Mouse (Mus musculus) kidney, adult 2 months (tissue): ENCODE results near the gene Tceal7.

Experiments used
- CTCF ChIP-seq: fragments of 200-500 bp; conservative IDR thresholded peaks from 2 replicates; pipeline ENCODE4 v1.5.1; 2011; ENCODE audit warnings: low read depth, mild to moderate bottlenecking, control low read depth, low read length, moderate library complexity, mixed read lengths; ENCODE audit not compliant: insufficient read depth, insufficient read length
- POLR2A ChIP-seq: fragments of 200-500 bp; IDR thresholded peaks from one replicate; pipeline ENCODE4 v1.6.1; 2011; ENCODE audit warnings: low read depth, low read length, control low read depth

DNA sequence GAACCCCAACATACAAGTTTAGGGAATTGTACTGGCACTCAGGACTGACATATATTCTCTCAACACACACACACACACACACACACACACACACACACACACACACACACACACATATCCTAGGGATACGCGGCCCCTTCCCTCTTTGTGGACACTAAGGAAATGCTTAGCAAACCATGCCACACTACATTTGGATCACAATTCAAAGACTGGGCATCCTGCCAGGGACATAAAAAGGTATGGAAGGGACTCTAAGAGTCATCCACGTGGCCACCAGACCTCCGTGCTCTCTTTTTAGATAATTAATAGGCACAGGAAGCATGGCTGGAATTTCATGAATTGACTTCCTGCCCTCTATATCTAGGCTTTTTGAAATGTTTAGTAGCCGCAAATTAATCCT, 13.2 kb downstream of the Tceal7 start:
- TF ChIP-seq CTCF, result no peak
- TF ChIP-seq POLR2A, result no peak
